Mouse (Mus musculus): Measurements from ENCODE around the gene Hnrnpu. TPM values are rescaled to one million over a fixed set of nuclear protein-coding genes. Genes with fewer than 3 reads are reported as not detected.
A peak's percentile ranks its signal among the peaks of the same experiment; 100 is the strongest.

Gene Hnrnpu
- 459 and 494 TPM in 2 replicates for total RNA-seq (2012; rRNA removed)

DNA sequence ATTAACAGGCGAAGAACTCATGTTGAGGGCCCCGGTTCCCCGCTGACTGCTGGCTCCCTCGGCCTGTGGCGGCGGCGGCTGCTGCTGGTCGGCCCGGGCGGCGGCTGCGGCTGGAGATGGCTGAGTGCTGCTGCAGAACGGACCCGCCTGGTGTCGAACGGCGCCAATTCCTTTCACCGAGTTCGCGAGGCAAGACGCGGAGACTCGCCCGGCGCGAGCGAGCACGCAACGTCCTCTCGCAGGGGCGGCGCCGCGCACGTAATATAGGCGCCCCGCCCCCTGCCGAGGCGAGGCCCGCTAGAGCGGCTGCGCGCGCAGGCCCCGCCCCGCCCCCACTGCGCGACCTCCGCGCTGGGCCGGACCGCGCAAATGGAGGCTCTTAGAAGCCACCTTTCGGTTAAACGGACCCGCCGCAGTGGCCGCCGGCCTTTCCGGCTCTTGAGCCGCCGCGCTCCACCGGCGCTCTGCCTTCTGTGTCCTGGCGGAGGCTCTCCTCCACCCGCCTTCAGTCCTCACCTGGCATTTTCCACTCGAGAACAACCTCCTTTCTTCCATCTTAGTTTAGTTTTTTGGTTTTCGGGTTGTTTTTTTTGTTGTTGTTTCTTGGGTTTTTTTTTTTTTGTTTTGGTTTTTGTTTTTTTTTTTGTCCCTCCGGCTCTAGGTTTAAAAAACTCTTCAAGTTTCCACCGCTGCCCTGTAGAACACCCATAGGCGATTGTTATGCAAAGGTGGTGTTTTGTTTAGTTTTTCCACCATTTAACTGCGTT, at the start of gene Hnrnpu:
TSS of gene Hnrnpu (minus strand) at position 247 of the 767 bp plus-strand sequence.
- TF ChIP-seq ZC3H11A (IDR thresholded peaks at IDR 0.05; ENCODE audit: borderline replicate concordance, low read depth, low read length), result no peak
- peak; percentile 37; the same call in 1 of the 2 replicates for TF ChIP-seq CHD2 (IDR thresholded peaks at IDR 0.05; ENCODE audit: low read depth, low read length)
- 0 out of 2 replicates have a peak, but pooled peaks have one; percentile 26 for TF ChIP-seq HCFC1 (IDR thresholded peaks at IDR 0.05; ENCODE audit: borderline replicate concordance, insufficient read depth, low read length)
- peak; percentile 83 for TF ChIP-seq ZNF384 (IDR thresholded peaks at IDR 0.05; ENCODE audit: low read depth, low read length)
- H3K4me3 ChIP-seq (ENCODE audit: insufficient read depth in 1 of 2, low read depth in 1 of 2, low read length in 2 of 2, poor library complexity in 1 of 2, severe bottlenecking in 1 of 2), result peak within 1 kb of the TSS; percentile 87 to 92
- peak; percentile 81 for DNase-seq (ENCODE audit: low read depth, low spot score)
- in situ Hi-C loops (cut with MboI; ENCODE audit: low sequenced_read_pairs in 2 of 2, unreplicated experiment in 2 of 2), result loop anchor here in 1 of 2 experiments (25.0 kb wide), 1 partner anchor 1425 kb away; no protein-coding TSS in a partner anchor
- H3K9ac ChIP-seq (ENCODE audit: insufficient read depth, low read depth, low read length, poor library complexity, severe bottlenecking), result peak within 1 kb of the TSS; percentile 96
- peaks cover 24% of the 10 kb centered on the region for H3K36me3 ChIP-seq (ENCODE audit: control insufficient read depth, insufficient read depth, low read length, poor library complexity, severe bottlenecking)
- H3K9me3 ChIP-seq (ENCODE audit: control insufficient read depth, insufficient read depth, low read depth, low read length), result no peaks in the 10 kb centered on the region
- H3K27ac ChIP-seq (ENCODE audit: insufficient read depth, low read depth, low read length, poor library complexity, severe bottlenecking), result peak within 1 kb of the TSS; percentile 99
- peaks cover 0 to 4% of the 10 kb centered on the region in 2 experiments; a peak in 1 of 4 replicates for H3K4me1 ChIP-seq (ENCODE audit: control insufficient read depth in 2 of 2, insufficient read depth in 2 of 2, low read length in 2 of 2, poor library complexity in 1 of 2)

DNA sequence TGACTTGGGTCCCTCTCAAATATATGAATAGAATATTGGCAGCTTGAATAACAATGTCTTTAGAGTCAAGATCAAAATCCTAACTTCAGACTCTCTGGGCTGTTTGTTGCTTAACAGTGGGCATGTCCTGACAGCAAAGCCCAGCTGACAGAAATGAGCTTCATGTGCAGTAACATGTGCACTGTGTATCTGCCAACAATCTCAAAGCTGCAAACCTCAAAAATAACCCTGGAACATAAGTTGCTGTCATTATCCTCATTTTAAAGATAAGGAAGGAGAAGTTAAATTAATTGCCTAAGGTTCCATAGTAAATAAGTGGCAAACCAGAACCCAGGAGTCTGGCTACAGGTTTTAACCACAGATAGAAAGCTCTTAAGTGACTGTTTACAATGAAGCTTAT, 44.6 kb upstream of the Hnrnpu start:
- H3K36me3 ChIP-seq (ENCODE audit: control insufficient read depth, insufficient read depth, low read length, poor library complexity, severe bottlenecking), result no peaks in the 10 kb centered on the region
- H3K27ac ChIP-seq (ENCODE audit: insufficient read depth, low read depth, low read length, poor library complexity, severe bottlenecking), result no peak overlapping the region
- no peaks in the 10 kb centered on the region for H3K9me3 ChIP-seq (ENCODE audit: control insufficient read depth, insufficient read depth, low read depth, low read length)
- no peak overlapping the region for H3K9ac ChIP-seq (ENCODE audit: insufficient read depth, low read depth, low read length, poor library complexity, severe bottlenecking)
- TF ChIP-seq ZNF384 (IDR thresholded peaks at IDR 0.05; ENCODE audit: low read depth, low read length), result no peak
- no peak for TF ChIP-seq MAFK (IDR thresholded peaks at IDR 0.05; ENCODE audit: insufficient read depth, low read depth, low read length)
- no peak for TF ChIP-seq CHD2 (IDR thresholded peaks at IDR 0.05; ENCODE audit: low read depth, low read length)
- TF ChIP-seq ZC3H11A (IDR thresholded peaks at IDR 0.05; ENCODE audit: borderline replicate concordance, low read depth, low read length), result no peak
- TF ChIP-seq HCFC1 (IDR thresholded peaks at IDR 0.05; ENCODE audit: borderline replicate concordance, insufficient read depth, low read length), result no peak
- H3K4me3 ChIP-seq (ENCODE audit: insufficient read depth in 1 of 2, low read depth in 1 of 2, low read length in 2 of 2, poor library complexity in 1 of 2, severe bottlenecking in 1 of 2), result no peak overlapping the region
- no peak for DNase-seq (ENCODE audit: low read depth, low spot score)
- in situ Hi-C loops (cut with MboI; ENCODE audit: low sequenced_read_pairs in 2 of 2, unreplicated experiment in 2 of 2), result no loop called here
- no peaks in the 10 kb centered on the region for H3K4me1 ChIP-seq (ENCODE audit: control insufficient read depth in 2 of 2, insufficient read depth in 2 of 2, low read length in 2 of 2, poor library complexity in 1 of 2)

DNA sequence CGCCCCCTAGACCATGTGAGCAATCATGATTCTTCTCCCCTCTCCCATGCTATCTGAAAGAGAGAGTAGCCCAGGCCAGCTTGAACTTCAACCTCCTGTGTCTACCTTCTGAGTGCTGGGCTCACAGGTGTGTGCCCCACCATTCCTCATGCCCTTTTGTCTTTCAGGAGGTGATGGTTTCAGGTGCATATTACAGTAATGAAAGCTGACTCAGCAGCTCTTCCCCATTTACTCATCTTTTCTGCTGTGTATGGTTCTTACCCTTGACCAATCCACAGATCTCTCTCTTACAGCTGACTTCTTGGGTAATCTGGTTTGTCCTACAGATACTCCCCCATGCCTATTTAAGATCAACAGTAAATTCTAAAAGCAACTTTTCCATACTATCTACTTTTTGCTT, 41.6 kb upstream of the Hnrnpu start:
- DNase-seq (ENCODE audit: low read depth, low spot score), result no peak
- Histone ChIP-seq H3K36me3 (ENCODE audit: control insufficient read depth, insufficient read depth, low read length, poor library complexity, severe bottlenecking) (no peaks in the 10 kb centered on the region), H3K27ac (ENCODE audit: insufficient read depth, low read depth, low read length, poor library complexity, severe bottlenecking) (no peak overlapping the region), H3K9ac (ENCODE audit: insufficient read depth, low read depth, low read length, poor library complexity, severe bottlenecking) (no peak overlapping the region), H3K4me1 (ENCODE audit: control insufficient read depth in 2 of 2, insufficient read depth in 2 of 2, low read length in 2 of 2, poor library complexity in 1 of 2) (peaks cover 0 to 3% of the 10 kb centered on the region in 2 experiments; a peak in 1 of 4 replicates), H3K9me3 (ENCODE audit: control insufficient read depth, insufficient read depth, low read depth, low read length) (no peaks in the 10 kb centered on the region), H3K4me3 (ENCODE audit: insufficient read depth in 1 of 2, low read depth in 1 of 2, low read length in 2 of 2, poor library complexity in 1 of 2, severe bottlenecking in 1 of 2) (no peak overlapping the region)
- no peak for TF ChIP-seq ZC3H11A (IDR thresholded peaks at IDR 0.05; ENCODE audit: borderline replicate concordance, low read depth, low read length)
- TF ChIP-seq MAFK (IDR thresholded peaks at IDR 0.05; ENCODE audit: insufficient read depth, low read depth, low read length), result 0 out of 2 replicates have a peak, but pooled peaks have one; percentile 44
- TF ChIP-seq ZNF384 (IDR thresholded peaks at IDR 0.05; ENCODE audit: low read depth, low read length), result no peak
- TF ChIP-seq HCFC1 (IDR thresholded peaks at IDR 0.05; ENCODE audit: borderline replicate concordance, insufficient read depth, low read length), result no peak
- in situ Hi-C loops (cut with MboI; ENCODE audit: low sequenced_read_pairs in 2 of 2, unreplicated experiment in 2 of 2), result no loop called here

GRCm38 (mm10) chr1:178378115-178378514, 40.5 kb upstream of the Hnrnpu start:
- Histone ChIP-seq H3K9me3 (ENCODE audit: control insufficient read depth, insufficient read depth, low read depth, low read length) (no peaks in the 10 kb centered on the region), H3K27ac (ENCODE audit: insufficient read depth, low read depth, low read length, poor library complexity, severe bottlenecking) (no peak overlapping the region), H3K36me3 (ENCODE audit: control insufficient read depth, insufficient read depth, low read length, poor library complexity, severe bottlenecking) (no peaks in the 10 kb centered on the region), H3K4me1 (ENCODE audit: control insufficient read depth in 2 of 2, insufficient read depth in 2 of 2, low read length in 2 of 2, poor library complexity in 1 of 2) (peaks cover 0 to 3% of the 10 kb centered on the region in 2 experiments; a peak in 1 of 4 replicates), H3K9ac (ENCODE audit: insufficient read depth, low read depth, low read length, poor library complexity, severe bottlenecking) (no peak overlapping the region), H3K4me3 (ENCODE audit: insufficient read depth in 1 of 2, low read depth in 1 of 2, low read length in 2 of 2, poor library complexity in 1 of 2, severe bottlenecking in 1 of 2) (no peak overlapping the region)
- in situ Hi-C loops (cut with MboI; ENCODE audit: low sequenced_read_pairs in 2 of 2, unreplicated experiment in 2 of 2), result no loop called here
- DNase-seq (ENCODE audit: low read depth, low spot score), result no peak
- no peak for TF ChIP-seq MAFK (IDR thresholded peaks at IDR 0.05; ENCODE audit: insufficient read depth, low read depth, low read length)
- no peak for TF ChIP-seq HCFC1 (IDR thresholded peaks at IDR 0.05; ENCODE audit: borderline replicate concordance, insufficient read depth, low read length)
- TF ChIP-seq CHD2 (IDR thresholded peaks at IDR 0.05; ENCODE audit: low read depth, low read length), result no peak
- TF ChIP-seq ZNF384 (IDR thresholded peaks at IDR 0.05; ENCODE audit: low read depth, low read length), result no peak
- no peak for TF ChIP-seq ZC3H11A (IDR thresholded peaks at IDR 0.05; ENCODE audit: borderline replicate concordance, low read depth, low read length)
